Mouse (Mus musculus) R1 (cell line): ENCODE results near the gene Tenm2.
A peak's percentile ranks its signal among the peaks of the same experiment; 100 is the strongest.

Experiments
- DNase-seq: peaks from one replicate; pipeline ENCODE4 v3.0.0-alpha.2; 2018; ENCODE audit warnings: low read depth, low spot score

Tenm2 gene

GRCm38 (mm10) chr11:36486092-36486491 lies 749.7 kb downstream of the Tenm2 start:
- no peak for DNase-seq

- no peak for DNase-seq
Measured at GRCm38 (mm10) chr11:36484466-36485069, 751.2 kb downstream of the Tenm2 start.

GRCm38 (mm10) chr11:36482136-36482535 lies 753.6 kb downstream of the Tenm2 start:
- DNase-seq: no peak

GRCm38 (mm10) chr11:36481524-36481923 lies 754.2 kb downstream of the Tenm2 start:
- DNase-seq: no peak

GRCm38 (mm10) chr11:36481086-36481485 lies 754.7 kb downstream of the Tenm2 start:
- DNase-seq: no peak

- no peak for DNase-seq
Measured at GRCm38 (mm10) chr11:36469811-36470551, 765.8 kb downstream of the Tenm2 start.

GRCm38 (mm10) chr11:36458451-36458850 lies 777.3 kb downstream of the Tenm2 start:
- no peak for DNase-seq

- DNase-seq: no peak
Measured at GRCm38 (mm10) chr11:36454076-36454475, 781.7 kb downstream of the Tenm2 start.

GRCm38 (mm10) chr11:36452436-36452835 lies 783.3 kb downstream of the Tenm2 start:
- no peak for DNase-seq

- DNase-seq: no peak
Measured at GRCm38 (mm10) chr11:36446351-36446750, 789.4 kb downstream of the Tenm2 start.

GRCm38 (mm10) chr11:36443821-36444220 lies 791.9 kb downstream of the Tenm2 start:
- DNase-seq: no peak

GRCm38 (mm10) chr11:36441801-36442200 lies 794.0 kb downstream of the Tenm2 start:
- DNase-seq: no peak

GRCm38 (mm10) chr11:36436251-36436650 lies 799.5 kb downstream of the Tenm2 start:
- no peak for DNase-seq

- no peak for DNase-seq
Measured at GRCm38 (mm10) chr11:36428947-36429346, 806.8 kb downstream of the Tenm2 start.

GRCm38 (mm10) chr11:36424959-36425358 lies 810.8 kb downstream of the Tenm2 start:
- DNase-seq: no peak

GRCm38 (mm10) chr11:36420047-36420446 lies 815.7 kb downstream of the Tenm2 start:
- no peak for DNase-seq

- no peak for DNase-seq
Measured at GRCm38 (mm10) chr11:36415244-36415643, 820.5 kb downstream of the Tenm2 start.

- no peak for DNase-seq
Measured at GRCm38 (mm10) chr11:36410881-36411280, 824.9 kb downstream of the Tenm2 start.

- peak; percentile 46 for DNase-seq
Measured at GRCm38 (mm10) chr11:36395803-36396710, 839.7 kb downstream of the Tenm2 start.

GRCm38 (mm10) chr11:36384696-36385095 lies 851.1 kb downstream of the Tenm2 start:
- DNase-seq: no peak

- DNase-seq: no peak
Measured at GRCm38 (mm10) chr11:36371814-36372213, 864.0 kb downstream of the Tenm2 start.

- DNase-seq: no peak
Measured at GRCm38 (mm10) chr11:36365067-36365466, 870.7 kb downstream of the Tenm2 start.
